Comparison of ENCODE assay signal across 9 mouse cellular contexts in the genomic region with DNA sequence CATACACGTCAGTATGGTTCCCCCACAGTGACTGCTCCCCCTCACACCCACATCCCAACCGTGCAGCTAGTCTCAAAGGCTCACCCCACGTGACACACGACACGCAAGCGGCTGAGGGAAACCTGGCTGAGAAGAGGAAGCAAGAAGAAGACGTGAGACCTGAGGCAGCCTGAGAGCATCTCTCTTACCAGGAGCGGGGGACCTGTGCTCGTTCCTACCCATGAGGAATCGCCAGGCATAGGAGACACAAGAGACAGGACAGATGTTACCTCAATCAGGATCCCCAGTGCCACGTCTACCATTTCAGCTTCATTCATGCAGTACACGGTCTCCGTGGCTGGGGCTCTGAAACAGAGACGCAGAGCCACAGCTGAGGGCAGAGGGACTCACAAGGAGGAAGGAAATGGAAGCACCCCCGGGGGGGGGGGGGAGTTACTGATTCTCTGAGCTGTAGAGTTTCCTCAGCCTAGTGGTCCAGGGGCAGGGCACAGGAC. TPM values are rescaled to one million over a fixed set of nuclear protein-coding genes. Genes with fewer than 3 reads are reported as not detected.
DNase-seq lines count a peak whose midpoint lies in the region; ATAC-seq and TF ChIP-seq lines count a peak whose summit lies in the region.
"Had no signal": no experiment of that assay in that cellular context is flagged by ENCODE, and none has a peak within 500 bp of the region (broad histone marks: within the 10 kb centered on the region; RNA-seq: fewer than 3 reads in every experiment).

No protein-coding gene starts in this region.

- peaks cover 14% of the 10 kb centered on the region; the same call in 1 of the 2 replicates for H3K36me3 ChIP-seq in kidney, embryonic 15.5 days
- H3K36me3 ChIP-seq in heart, postnatal 0 days (replicated peaks; ENCODE audit: control insufficient read depth, insufficient read depth, low read length) = peaks cover under 1% of the 10 kb centered on the region
- H3K36me3 ChIP-seq in macrophage (ENCODE audit: inconsistent target) = peaks cover 12% of the 10 kb centered on the region; the same call in 1 of the 2 replicates
- no peaks in the 10 kb centered on the region for H3K36me3 ChIP-seq in forebrain, embryonic 15.5 days

- no peak for TF ChIP-seq EP300 in heart, postnatal 0 days (IDR thresholded peaks at IDR 0.05; ENCODE audit: low read depth)

- H3K9me3 ChIP-seq in kidney, embryonic 15.5 days (replicated peaks) = no peaks in the 10 kb centered on the region
- no peaks in the 10 kb centered on the region for H3K9me3 ChIP-seq in heart, postnatal 0 days (replicated peaks; ENCODE audit: control insufficient read depth, low read length)
- H3K9me3 ChIP-seq in forebrain, embryonic 15.5 days = no peaks in the 10 kb centered on the region

- 78% methylated on average over 15 of the region's 15 CpGs for WGBS in kidney, embryonic 15.5 days
- WGBS in heart, postnatal 0 days = 66% methylated on average over 15 of the region's 15 CpGs
- 5% methylated on average over 15 of the region's 15 CpGs for WGBS in macrophage (ENCODE audit: missing documents)
- 91% methylated on average over 15 of the region's 15 CpGs for whole genome bisulfite sequencing in forebrain, embryonic 15.5 days

- no peak for TF ChIP-seq CTCF in heart, postnatal 0 days (IDR thresholded peaks at IDR 0.05; ENCODE audit: low read depth)

- H3K79me2 ChIP-seq in macrophage (ENCODE audit: inconsistent target) = peaks cover 17% of the 10 kb centered on the region

- H3K27me3 ChIP-seq in kidney, embryonic 15.5 days = no peaks in the 10 kb centered on the region
- no peaks in the 10 kb centered on the region for H3K27me3 ChIP-seq in heart, postnatal 0 days (ENCODE audit: control insufficient read depth, insufficient read depth, low read length)
- no peaks in the 10 kb centered on the region for H3K27me3 ChIP-seq in forebrain, embryonic 15.5 days

- peaks cover 47% of the 10 kb centered on the region for H3K4me1 ChIP-seq in kidney, embryonic 15.5 days
- peaks cover 25% of the 10 kb centered on the region for H3K4me1 ChIP-seq in heart, postnatal 0 days (ENCODE audit: control insufficient read depth, insufficient read depth)
- peaks cover 13% of the 10 kb centered on the region for H3K4me1 ChIP-seq in forebrain, embryonic 15.5 days

- H3K27ac ChIP-seq in kidney, embryonic 15.5 days = peak overlapping the region; percentile 80
- H3K27ac ChIP-seq in heart, postnatal 0 days (ENCODE audit: low read depth) = peak overlapping the region; percentile 95
- H3K27ac ChIP-seq in macrophage = peak overlapping the region; percentile 99
- no peak overlapping the region for H3K27ac ChIP-seq in forebrain, embryonic 15.5 days (replicated peaks)

- no peak overlapping the region for H3K4me2 ChIP-seq in kidney, embryonic 15.5 days
- peak overlapping the region; percentile 22; the same call in 1 of the 2 replicates for H3K4me2 ChIP-seq in heart, postnatal 0 days (ENCODE audit: low read depth, low read length)
- no peak overlapping the region for H3K4me2 ChIP-seq in forebrain, embryonic 15.5 days (replicated peaks)

- ATAC-seq in kidney, embryonic 15.5 days (replicated peaks; ENCODE audit: low FRiP score) = no peak
- ATAC-seq in activated CD4-positive, CD25-positive, alpha-beta regulatory T cell, adult 4 months = peak; percentile 16
- no peak for ATAC-seq in heart, postnatal 0 days (ENCODE audit: insufficient read depth, low read depth)
- ATAC-seq in forebrain, embryonic 15.5 days (replicated peaks) = no peak

- no peak overlapping the region for H3K4me3 ChIP-seq in kidney, embryonic 15.5 days (replicated peaks)
- H3K4me3 ChIP-seq in heart, postnatal 0 days (ENCODE audit: low read depth, low read length) = no peak overlapping the region
- peak overlapping the region; percentile 17; the same call in 1 of the 2 replicates for H3K4me3 ChIP-seq in macrophage (ENCODE audit: inconsistent target)
- H3K4me3 ChIP-seq in forebrain, embryonic 15.5 days = no peak overlapping the region

- no peak overlapping the region for H3K9ac ChIP-seq in kidney, embryonic 15.5 days
- no peak overlapping the region for H3K9ac ChIP-seq in heart, postnatal 0 days (replicated peaks; ENCODE audit: low read depth, low read length)
- H3K9ac ChIP-seq in forebrain, embryonic 15.5 days (replicated peaks) = no peak overlapping the region

- no peak for DNase-seq in kidney, adult 18-20 months
- no peak for DNase-seq in heart, postnatal 0 days (ENCODE audit: low spot score)
- DNase-seq in thymus, postnatal 25 days = peak; percentile 86
- no peak for DNase-seq in urinary bladder, postnatal 25 days (ENCODE audit: low spot score)

RNA-seq across cellular contexts. Expression of a gene that starts 2.5 kb away (rescaled TPM):
- 11.9 and 15.6 TPM in 2 replicates for polyA plus RNA-seq in kidney, embryonic 15.5 days (2015; fragmentation: Nextera tagmentation; extraction: Ambion mirVana)
- 1 to 10 TPM; 4.9 to 6.0 TPM for polyA plus RNA-seq in activated CD4-positive, CD25-positive, alpha-beta regulatory T cell, adult 4 months (2017; shearing (Covaris generic))
- 1.7 and 6.3 TPM in 2 replicates for total RNA-seq in heart, postnatal 0 days (2014; rRNA removed; ENCODE audit: low replicate concordance)
- 6.1 and 6.3 TPM in 2 replicates for polyA plus RNA-seq in heart, postnatal 0 days (2015; fragmentation: Nextera tagmentation; extraction: Ambion mirVana)
- total RNA-seq in macrophage (2018; cell fraction: chromatin; rRNA removed) = 100 to 1,000 TPM in 2 of 26 experiments, 10 to 100 TPM in 21, 1 to 10 TPM in 3; 6.2 to 128 (median 19.9) TPM
- 1 to 10 TPM; 1.7 to 4.5 (median 3.0) TPM for total RNA-seq in macrophage (2018; cell fraction: cytosol; rRNA removed)
- total RNA-seq in macrophage (2018; cell fraction: nucleus; rRNA removed) = 100 to 1,000 TPM in 1 of 26 experiments, 10 to 100 TPM in 21, 1 to 10 TPM in 4; 3.3 to 115 (median 18.1) TPM
- 3.3 to 10.6 TPM (median 4.3 TPM) in 3 replicates for polyA plus RNA-seq in macrophage (2018)
- polyA plus RNA-seq in forebrain, embryonic 15.5 days (2015; fragmentation: Nextera tagmentation; extraction: Ambion mirVana) = 11.4 and 13.7 TPM in 2 replicates

RNA-seq across cellular contexts. Expression of a gene that starts 12.4 kb away (rescaled TPM):
- 1.9 and 2.3 TPM in 2 replicates for polyA plus RNA-seq in kidney, embryonic 15.5 days (2015; fragmentation: Nextera tagmentation; extraction: Ambion mirVana)
- 10 to 100 TPM; 16.8 to 22.6 TPM for polyA plus RNA-seq in activated CD4-positive, CD25-positive, alpha-beta regulatory T cell, adult 4 months (2017; shearing (Covaris generic))
- 7.7 and 10.6 TPM in 2 replicates for total RNA-seq in heart, postnatal 0 days (2014; rRNA removed; ENCODE audit: low replicate concordance)
- polyA plus RNA-seq in heart, postnatal 0 days (2015; fragmentation: Nextera tagmentation; extraction: Ambion mirVana) = 5.3 and 6.1 TPM in 2 replicates
- 100 to 1,000 TPM in 11 of 26 experiments, 10 to 100 TPM in 15; 18.5 to 254 (median 80.7) TPM for total RNA-seq in macrophage (2018; cell fraction: chromatin; rRNA removed)
- total RNA-seq in macrophage (2018; cell fraction: cytosol; rRNA removed) = 100 to 1,000 TPM in 18 of 26 experiments, 10 to 100 TPM in 8; 39.9 to 208 (median 143) TPM
- 100 to 1,000 TPM in 16 of 26 experiments, 10 to 100 TPM in 10; 39.3 to 284 (median 118) TPM for total RNA-seq in macrophage (2018; cell fraction: nucleus; rRNA removed)
- polyA plus RNA-seq in macrophage (2018) = 41.8 to 184 TPM (median 113 TPM) in 3 replicates
- 1.3 and 1.6 TPM in 2 replicates for polyA plus RNA-seq in forebrain, embryonic 15.5 days (2015; fragmentation: Nextera tagmentation; extraction: Ambion mirVana)

RNA-seq across cellular contexts. Expression of a gene that starts 35.4 kb away (rescaled TPM):
- polyA plus RNA-seq in kidney, embryonic 15.5 days (2015; fragmentation: Nextera tagmentation; extraction: Ambion mirVana) = 9.9 and 11.8 TPM in 2 replicates
- 10 to 100 TPM; 17.8 to 22.1 TPM for polyA plus RNA-seq in activated CD4-positive, CD25-positive, alpha-beta regulatory T cell, adult 4 months (2017; shearing (Covaris generic))
- total RNA-seq in heart, postnatal 0 days (2014; rRNA removed; ENCODE audit: low replicate concordance) = 24.9 and 25.2 TPM in 2 replicates
- 7.7 and 8.6 TPM in 2 replicates for polyA plus RNA-seq in heart, postnatal 0 days (2015; fragmentation: Nextera tagmentation; extraction: Ambion mirVana)
- 100 to 1,000 TPM; 229 to 803 (median 498) TPM for total RNA-seq in macrophage (2018; cell fraction: chromatin; rRNA removed)
- total RNA-seq in macrophage (2018; cell fraction: cytosol; rRNA removed) = 100 to 1,000 TPM in 23 of 26 experiments, 10 to 100 TPM in 3; 87.0 to 154 (median 126) TPM
- total RNA-seq in macrophage (2018; cell fraction: nucleus; rRNA removed) = 100 to 1,000 TPM; 124 to 721 (median 374) TPM
- polyA plus RNA-seq in macrophage (2018) = 86.6 to 195 TPM (median 145 TPM) in 3 replicates
- polyA plus RNA-seq in forebrain, embryonic 15.5 days (2015; fragmentation: Nextera tagmentation; extraction: Ambion mirVana) = 11.2 and 12.4 TPM in 2 replicates

RNA-seq across cellular contexts. Expression of a gene that starts 44.6 kb away (rescaled TPM):
- polyA plus RNA-seq in kidney, embryonic 15.5 days (2015; fragmentation: Nextera tagmentation; extraction: Ambion mirVana) = not detected in 2 replicates
- polyA plus RNA-seq in activated CD4-positive, CD25-positive, alpha-beta regulatory T cell, adult 4 months (2017; shearing (Covaris generic)) = under 1 TPM in 1 of 2 experiments, not detected in 1; 0.28 TPM
- total RNA-seq in heart, postnatal 0 days (2014; rRNA removed; ENCODE audit: low replicate concordance) = not detected in 2 replicates
- not detected in 2 replicates for polyA plus RNA-seq in heart, postnatal 0 days (2015; fragmentation: Nextera tagmentation; extraction: Ambion mirVana)
- not detected for total RNA-seq in macrophage (2018; cell fraction: chromatin; rRNA removed)
- not detected for total RNA-seq in macrophage (2018; cell fraction: cytosol; rRNA removed)
- not detected for total RNA-seq in macrophage (2018; cell fraction: nucleus; rRNA removed)
- polyA plus RNA-seq in macrophage (2018) = not detected in 3 replicates
- not detected in 2 replicates for polyA plus RNA-seq in forebrain, embryonic 15.5 days (2015; fragmentation: Nextera tagmentation; extraction: Ambion mirVana)
- polyA plus RNA-seq: intestine, embryonic 14.5 days had no signal
